Mouse (Mus musculus) stomach, embryonic 15.5 days (tissue): ENCODE results near the gene Slit2. TPM values are rescaled to one million over a fixed set of nuclear protein-coding genes. Genes with fewer than 3 reads are reported as not detected.

Experiments used
- ATAC-seq: fragments of 200-750 bp; cut with Nextera tagmentation; 2 replicates; pipeline ENCODE4 v1.8.0; 2017; ENCODE audit warnings: low read depth, moderate number of reproducible peaks, moderate TSS enrichment; ENCODE audit not compliant: insufficient read depth, low FRiP score
- H3K27ac ChIP-seq: fragments of 300-500 bp; sonication (generic); 2 replicates; pipeline ENCODE4 v1.5.1; 2015; ENCODE audit warnings: mild to moderate bottlenecking, inconsistent platforms
- H3K27me3 ChIP-seq: fragments of 300-500 bp; sonication (generic); replicated peaks from 2 replicates; pipeline ENCODE4 v1.6.1; 2015; ENCODE audit warnings: inconsistent platforms
- H3K36me3 ChIP-seq: fragments of 300-500 bp; sonication (generic); 2 replicates; pipeline ENCODE4 v1.6.1; 2015; ENCODE audit warnings: inconsistent platforms
- H3K4me1 ChIP-seq: fragments of 300-500 bp; sonication (generic); 2 replicates; pipeline ENCODE4 v1.6.1; 2015; ENCODE audit warnings: inconsistent platforms
- H3K4me2 ChIP-seq: fragments of 300-500 bp; sonication (generic); 2 replicates; pipeline ENCODE4 v1.6.1; 2015; ENCODE audit warnings: mild to moderate bottlenecking, inconsistent platforms
- H3K4me3 ChIP-seq: fragments of 300-500 bp; sonication (generic); replicated peaks from 2 replicates; pipeline ENCODE4 v1.5.1; 2015; ENCODE audit warnings: inconsistent platforms
- H3K9ac ChIP-seq: fragments of 300-500 bp; sonication (generic); 2 replicates; pipeline ENCODE4 v1.6.1; 2015; ENCODE audit warnings: inconsistent platforms
- H3K9me3 ChIP-seq: fragments of 300-500 bp; sonication (generic); 2 replicates; pipeline ENCODE4 v1.6.1; 2016; ENCODE audit warnings: inconsistent platforms
- WGBS: fragments of 180-500 bp; shearing (Covaris S2); methylation state at CpG from one replicate; pipeline ENCODE4 v1.1.7; 2015; 5-methylcytosine and 5-hydroxymethylcytosine counted together
- polyA plus RNA-seq: library from polyadenylated mRNA; unstranded; fragments of >200 nt; fragmentation: Nextera tagmentation; extraction: Ambion mirVana; gene quantifications from 2 replicates; pipeline ENCODE4 v1.2.1, GENCODE M21; 2015

Gene Slit2
- polyA plus RNA-seq, 1 experiment from 2014 or later = 23.9 TPM

GRCm38 (mm10) chr5:48060715-48061114, 77.8 kb downstream of the Slit2 start:
- H3K4me3 ChIP-seq = no peak overlapping the region
- no peaks in the 10 kb centered on the region for H3K36me3 ChIP-seq
- H3K9me3 ChIP-seq = no peaks in the 10 kb centered on the region
- WGBS = 55% methylated on average over 2 of the region's 2 CpGs
- no peak overlapping the region for H3K4me2 ChIP-seq
- no peak for ATAC-seq
- no peak overlapping the region for H3K9ac ChIP-seq
- no peak overlapping the region for H3K27ac ChIP-seq
- no peaks in the 10 kb centered on the region for H3K27me3 ChIP-seq
- no peaks in the 10 kb centered on the region for H3K4me1 ChIP-seq

- no peaks in the 10 kb centered on the region for H3K4me1 ChIP-seq
- no peaks in the 10 kb centered on the region for H3K36me3 ChIP-seq
- H3K4me2 ChIP-seq = no peak overlapping the region
- ATAC-seq = no peak
- H3K9me3 ChIP-seq = no peaks in the 10 kb centered on the region
- H3K27me3 ChIP-seq = no peaks in the 10 kb centered on the region
- 50% methylated on average over 1 of the region's 1 CpGs for WGBS
- no peak overlapping the region for H3K27ac ChIP-seq
- H3K4me3 ChIP-seq = no peak overlapping the region
- H3K9ac ChIP-seq = no peak overlapping the region
These were observed 95.8 kb downstream of the Slit2 start for GRCm38 (mm10) chr5:48078730-48079129.

GRCm38 (mm10) chr5:48081223-48081881, 98.4 kb downstream of the Slit2 start:
- no peaks in the 10 kb centered on the region for H3K9me3 ChIP-seq
- ATAC-seq = no peak

GRCm38 (mm10) chr5:48113400-48113799, 130.5 kb downstream of the Slit2 start:
- ATAC-seq = no peak

More at GRCm38 (mm10) chr5:48081223-48081881, 98.4 kb downstream of the Slit2 start:
- H3K27me3 ChIP-seq = no peaks in the 10 kb centered on the region
- 70% methylated on average over 8 of the region's 8 CpGs for WGBS
- no peak overlapping the region for H3K4me2 ChIP-seq
- H3K4me1 ChIP-seq = no peaks in the 10 kb centered on the region
- H3K27ac ChIP-seq = no peak overlapping the region
- H3K4me3 ChIP-seq = no peak overlapping the region
- H3K9ac ChIP-seq = no peak overlapping the region
- no peaks in the 10 kb centered on the region for H3K36me3 ChIP-seq

DNA sequence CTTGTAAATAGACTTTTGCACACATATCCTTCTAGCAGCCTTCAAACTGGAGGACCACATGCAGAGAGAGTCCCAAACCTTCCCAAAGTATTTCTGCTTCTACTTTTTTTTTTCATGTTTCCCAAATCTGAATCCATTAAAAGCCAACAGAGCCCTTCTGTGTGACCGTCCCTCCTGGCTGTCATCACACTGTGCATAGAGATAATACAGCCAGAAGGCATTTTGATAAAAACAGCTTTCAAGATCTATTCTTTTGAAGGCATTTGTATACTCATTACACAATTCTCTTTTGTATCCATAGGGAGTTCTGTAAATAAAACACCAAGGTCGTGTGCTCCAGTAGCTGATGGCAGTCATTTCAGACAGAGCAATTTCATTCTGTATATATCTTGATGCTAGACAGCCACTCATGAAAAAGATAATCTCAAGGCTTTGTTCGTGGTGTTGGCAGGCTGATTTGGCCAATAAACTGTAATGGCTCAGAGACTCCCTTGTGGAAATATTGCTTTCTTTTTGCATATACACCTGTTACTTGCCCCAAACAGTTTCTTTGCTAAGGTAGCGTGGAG, 132.1 kb downstream of the Slit2 start:
- H3K9ac ChIP-seq = no peak overlapping the region
- no peaks in the 10 kb centered on the region for H3K27me3 ChIP-seq
- no peak for ATAC-seq
- H3K4me3 ChIP-seq = no peak overlapping the region
- no peaks in the 10 kb centered on the region for H3K36me3 ChIP-seq
- no peak overlapping the region for H3K27ac ChIP-seq
- no peaks in the 10 kb centered on the region for H3K4me1 ChIP-seq
- no peak overlapping the region for H3K4me2 ChIP-seq
- no peaks in the 10 kb centered on the region for H3K9me3 ChIP-seq
- 40% methylated on average over 4 of the region's 4 CpGs for WGBS

More at GRCm38 (mm10) chr5:48113400-48113799, 130.5 kb downstream of the Slit2 start:
- H3K36me3 ChIP-seq = no peaks in the 10 kb centered on the region
- H3K27me3 ChIP-seq = no peaks in the 10 kb centered on the region
- no peak overlapping the region for H3K27ac ChIP-seq
- no peak overlapping the region for H3K4me2 ChIP-seq
- H3K9me3 ChIP-seq = no peaks in the 10 kb centered on the region
- 38% methylated on average over 1 of the region's 1 CpGs for WGBS
- no peak overlapping the region for H3K4me3 ChIP-seq
- H3K9ac ChIP-seq = no peak overlapping the region
- no peaks in the 10 kb centered on the region for H3K4me1 ChIP-seq

DNA sequence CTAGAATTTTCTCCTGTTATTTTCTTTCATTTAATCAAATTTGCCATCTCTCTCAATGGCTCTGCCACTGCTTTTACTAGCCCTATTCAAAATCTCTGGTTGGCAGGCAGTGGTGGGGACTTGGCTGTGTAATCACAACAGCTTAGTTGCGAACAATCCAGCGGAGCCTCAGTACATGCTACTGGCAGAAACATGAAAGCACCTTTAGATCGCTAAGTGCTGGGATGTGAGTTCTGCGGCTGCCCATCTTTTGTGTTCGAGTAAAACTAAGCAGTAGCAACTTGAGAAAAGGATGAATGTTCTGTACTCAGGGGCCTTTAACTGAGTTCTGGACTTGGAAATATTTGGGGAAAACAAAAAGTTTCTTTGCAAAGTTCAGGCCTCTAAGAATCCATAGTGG, 139.7 kb downstream of the Slit2 start:
- 84% methylated on average over 5 of the region's 5 CpGs for WGBS
- Histone ChIP-seq H3K27me3 (no peaks in the 10 kb centered on the region), H3K4me1 (no peaks in the 10 kb centered on the region), H3K9me3 (no peaks in the 10 kb centered on the region), H3K4me3 (no peak overlapping the region), H3K4me2 (no peak overlapping the region), H3K9ac (no peak overlapping the region), H3K36me3 (no peaks in the 10 kb centered on the region), H3K27ac (no peak overlapping the region)
- no peak for ATAC-seq

- H3K27ac ChIP-seq = no peak overlapping the region
These were observed 143.0 kb downstream of the Slit2 start for GRCm38 (mm10) chr5:48125770-48126423.

DNA sequence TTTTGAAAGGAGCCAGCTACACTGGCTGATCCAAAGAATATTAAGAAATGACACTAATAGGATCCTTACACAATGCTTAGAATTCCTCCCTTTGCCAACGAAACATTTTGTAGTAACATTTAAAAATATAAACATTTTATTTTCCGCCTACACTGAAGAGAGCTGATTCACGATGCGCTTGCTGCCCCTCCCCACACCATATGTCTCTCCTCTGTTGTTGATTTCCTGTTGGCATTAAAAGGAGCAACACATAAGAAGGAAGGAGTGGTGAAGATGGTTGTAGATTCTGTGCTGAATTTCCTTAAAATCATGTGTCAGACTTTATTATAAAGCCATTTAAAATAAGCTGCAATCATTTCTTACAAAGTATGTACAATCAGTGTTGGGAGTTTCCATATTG, 147.0 kb downstream of the Slit2 start:
- no peaks in the 10 kb centered on the region for H3K9me3 ChIP-seq
- H3K9ac ChIP-seq = no peak overlapping the region
- no peak for ATAC-seq
- WGBS = 79% methylated on average over 4 of the region's 4 CpGs
- no peak overlapping the region for H3K4me3 ChIP-seq
- H3K27ac ChIP-seq = no peak overlapping the region
- H3K36me3 ChIP-seq = no peaks in the 10 kb centered on the region
- no peaks in the 10 kb centered on the region for H3K4me1 ChIP-seq
- no peak overlapping the region for H3K4me2 ChIP-seq
- H3K27me3 ChIP-seq = no peaks in the 10 kb centered on the region

More at GRCm38 (mm10) chr5:48125770-48126423, 143.0 kb downstream of the Slit2 start:
- ATAC-seq = no peak
- Histone ChIP-seq H3K9ac (no peak overlapping the region), H3K36me3 (no peaks in the 10 kb centered on the region), H3K9me3 (no peaks in the 10 kb centered on the region), H3K4me2 (no peak overlapping the region), H3K27me3 (no peaks in the 10 kb centered on the region), H3K4me1 (no peaks in the 10 kb centered on the region), H3K4me3 (no peak overlapping the region)
- WGBS = 68% methylated on average over 3 of the region's 3 CpGs

GRCm38 (mm10) chr5:48136571-48136970, 153.6 kb downstream of the Slit2 start:
- ATAC-seq = no peak
- H3K4me3 ChIP-seq = no peak overlapping the region
- WGBS = 31% methylated on average over 3 of the region's 3 CpGs
- no peak overlapping the region for H3K27ac ChIP-seq
- H3K9ac ChIP-seq = no peak overlapping the region
- no peaks in the 10 kb centered on the region for H3K9me3 ChIP-seq
- H3K36me3 ChIP-seq = no peaks in the 10 kb centered on the region
- H3K4me2 ChIP-seq = no peak overlapping the region
- no peaks in the 10 kb centered on the region for H3K27me3 ChIP-seq
- no peaks in the 10 kb centered on the region for H3K4me1 ChIP-seq

DNA sequence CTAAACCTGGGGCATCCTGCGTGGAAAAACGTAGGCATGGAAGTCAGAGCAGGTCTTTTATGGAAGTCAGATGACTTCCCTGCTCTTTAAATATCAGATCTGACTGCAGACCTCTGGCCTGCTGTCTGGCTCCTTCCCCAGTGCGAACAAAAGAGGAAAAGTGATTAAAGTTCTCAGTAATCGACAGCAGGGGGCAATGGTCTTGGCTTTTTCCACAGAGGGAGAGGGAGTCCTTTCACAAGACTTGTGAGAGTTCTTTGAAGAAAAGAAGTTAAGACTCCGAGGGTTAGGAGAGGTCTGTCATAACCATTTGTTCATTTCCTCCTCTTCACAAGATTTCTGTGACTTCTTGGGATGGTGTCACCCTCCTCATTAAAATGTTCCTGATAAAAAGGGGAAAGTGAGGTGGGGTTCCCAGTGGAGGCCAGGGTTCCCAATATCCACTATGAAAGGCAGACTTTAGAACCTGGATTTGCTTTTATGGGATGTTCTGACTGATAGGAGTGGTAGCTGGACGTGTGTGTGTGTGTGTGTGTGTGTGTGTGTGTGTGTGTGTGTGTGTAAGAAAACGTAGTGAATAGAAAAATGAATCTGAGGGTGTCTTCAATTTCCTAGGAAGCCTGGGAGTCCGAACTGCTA, 156.0 kb downstream of the Slit2 start:
- H3K36me3 ChIP-seq = no peaks in the 10 kb centered on the region
- no peaks in the 10 kb centered on the region for H3K27me3 ChIP-seq
- no peak for ATAC-seq
- H3K4me2 ChIP-seq = no peak overlapping the region
- no peaks in the 10 kb centered on the region for H3K9me3 ChIP-seq
- H3K4me1 ChIP-seq = no peaks in the 10 kb centered on the region
- no peak overlapping the region for H3K4me3 ChIP-seq
- WGBS = 35% methylated on average over 8 of the region's 8 CpGs
- no peak overlapping the region for H3K27ac ChIP-seq
- H3K9ac ChIP-seq = no peak overlapping the region

DNA sequence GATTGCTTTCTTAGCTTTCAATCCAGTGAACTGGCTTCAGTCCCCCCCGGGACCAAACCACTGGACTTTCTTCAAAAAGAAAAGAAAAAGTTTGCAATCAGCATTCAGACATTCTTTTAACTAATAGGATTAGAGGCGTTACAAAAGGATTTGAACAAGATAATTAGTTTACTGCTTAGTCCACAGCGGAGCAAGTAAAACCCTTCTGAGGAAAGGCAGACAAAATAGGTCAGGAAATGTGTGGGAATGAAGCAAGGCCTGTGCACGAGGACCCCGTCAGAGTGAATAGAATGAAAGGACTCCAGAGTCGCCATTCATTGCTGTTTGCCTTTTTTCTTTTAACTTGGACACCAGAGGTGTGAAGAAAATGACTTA, 156.5 kb downstream of the Slit2 start:
- no peak overlapping the region for H3K27ac ChIP-seq
- no peaks in the 10 kb centered on the region for H3K9me3 ChIP-seq
- no peak overlapping the region for H3K4me3 ChIP-seq
- no peaks in the 10 kb centered on the region for H3K4me1 ChIP-seq
- H3K36me3 ChIP-seq = no peaks in the 10 kb centered on the region
- no peak for ATAC-seq
- H3K27me3 ChIP-seq = no peaks in the 10 kb centered on the region
- H3K9ac ChIP-seq = no peak overlapping the region
- WGBS = 64% methylated on average over 6 of the region's 6 CpGs
- H3K4me2 ChIP-seq = no peak overlapping the region

DNA sequence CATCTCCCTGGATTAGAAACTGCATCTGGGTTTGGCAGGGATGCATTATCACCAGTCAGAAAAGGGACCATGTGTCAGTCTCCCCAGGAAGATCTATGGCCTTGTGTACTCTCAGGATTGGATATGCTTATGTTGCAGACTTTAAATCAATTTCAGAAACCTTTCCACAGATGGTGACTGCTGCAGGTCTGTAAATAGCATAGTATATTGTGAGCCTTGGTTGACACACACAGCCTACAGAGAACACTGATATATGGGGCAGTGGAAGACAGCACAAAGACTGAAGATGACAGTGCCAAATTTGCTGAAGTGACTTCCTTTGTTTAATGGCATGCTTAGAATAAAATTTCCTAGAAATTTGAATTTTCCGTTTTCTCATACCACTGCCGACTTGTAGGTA, 163.1 kb downstream of the Slit2 start:
- Histone ChIP-seq H3K27me3 (no peaks in the 10 kb centered on the region), H3K27ac (no peak overlapping the region), H3K4me1 (no peaks in the 10 kb centered on the region), H3K9me3 (no peaks in the 10 kb centered on the region), H3K4me3 (no peak overlapping the region), H3K36me3 (no peaks in the 10 kb centered on the region), H3K4me2 (no peak overlapping the region), H3K9ac (no peak overlapping the region)
- no peak for ATAC-seq
- 79% methylated on average over 2 of the region's 2 CpGs for WGBS
